In the genomic region with DNA sequence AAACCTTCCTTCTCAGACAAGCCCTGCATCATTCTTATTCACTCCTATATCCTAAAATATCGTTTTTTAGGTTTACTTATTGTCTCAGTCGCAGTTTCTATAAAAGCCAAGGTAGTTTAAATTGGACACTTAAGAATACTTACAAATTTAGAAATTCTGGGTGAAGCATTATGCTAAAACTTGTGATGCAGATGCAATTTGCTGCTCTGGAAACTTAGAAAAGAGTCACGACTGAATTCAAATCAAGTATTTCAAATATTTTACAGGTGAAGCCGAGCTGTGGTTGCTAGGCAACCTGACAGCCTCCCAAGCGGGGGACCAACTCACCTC, we compare ENCODE assay signal across 8 mouse cellular contexts. TPM values are rescaled to one million over a fixed set of nuclear protein-coding genes. Genes with fewer than 3 reads are reported as not detected.
A peak's percentile ranks its signal among the peaks of the same experiment; 100 is the strongest.
DNase-seq lines count a peak whose midpoint lies in the region; ATAC-seq and TF ChIP-seq lines count a peak whose summit lies in the region.

No protein-coding gene starts in this region.

- intact Hi-C loops in heart, postnatal 10 days (cut with DNase I) = loop anchor here (5.0 kb wide), 1 partner anchor 103 kb away; a partner anchor contains a TSS

- dilution Hi-C loops in CH12.LX (cut with MboI; ENCODE audit: extremely low pct_ligation_motif_present, extremely low pct_unique_long_range_greater_than_20kb, low sequenced_read_pairs) = no loop called here

- DNase-seq in heart, postnatal 10 days = no peak
- no peak for DNase-seq in CH12.LX (ENCODE audit: extremely low read depth)
- DNase-seq in liver, embryonic 14.5 days (ENCODE audit: low read depth in 3 of 3, low spot score in 3 of 3) = no peak
- DNase-seq in adrenal gland, adult (ENCODE audit: inconsistent age in 2 of 2, low spot score in 1 of 2) = no peak
- no peak for DNase-seq in right cerebral cortex, postnatal 14 days
- DNase-seq in adrenal gland, postnatal 25 days = no peak

- no peaks in the 10 kb centered on the region for H3K9me3 ChIP-seq in heart, embryonic 11.5 days (replicated peaks; ENCODE audit: control insufficient read depth, low read length)
- no peaks in the 10 kb centered on the region for H3K9me3 ChIP-seq in CH12.LX (replicated peaks; ENCODE audit: low read length)
- no peaks in the 10 kb centered on the region for H3K9me3 ChIP-seq in forebrain, embryonic 15.5 days
- no peaks in the 10 kb centered on the region for H3K9me3 ChIP-seq in liver, embryonic 14.5 days (ENCODE audit: control insufficient read depth, low read length)

- in situ Hi-C loops in CH12.LX (cut with MboI; ENCODE audit: low pct_ligation_motif_present, low pct_unique_long_range_greater_than_20kb, low sequenced_read_pairs) = no loop called here

- H3K36me3 ChIP-seq in heart, embryonic 11.5 days (ENCODE audit: control insufficient read depth, insufficient read depth, low read length) = no peaks in the 10 kb centered on the region
- no peaks in the 10 kb centered on the region for H3K36me3 ChIP-seq in CH12.LX (replicated peaks in 1 of 2; ENCODE audit: control insufficient read depth in 1 of 2, insufficient read depth in 1 of 2, low read length in 1 of 2)
- H3K36me3 ChIP-seq in forebrain, embryonic 15.5 days = no peaks in the 10 kb centered on the region
- H3K36me3 ChIP-seq in liver, embryonic 14.5 days (replicated peaks; ENCODE audit: control insufficient read depth, insufficient read depth, low read depth) = no peaks in the 10 kb centered on the region

- no peak for TF ChIP-seq POLR2A in CH12.LX (IDR thresholded peaks at IDR 0.05; ENCODE audit: low read depth, low read length)

- peak overlapping the region; percentile 94 for H3K4me3 ChIP-seq in heart, embryonic 11.5 days (ENCODE audit: low read depth, low read length)
- peak overlapping the region in 2 of 3 experiments; percentile 95 to 97 for H3K4me3 ChIP-seq in CH12.LX (replicated peaks in 1 of 3; ENCODE audit: low read depth in 2 of 3, low read length in 2 of 3, poor library complexity in 1 of 3)
- H3K4me3 ChIP-seq in forebrain, embryonic 15.5 days = peak overlapping the region; percentile 93
- peak overlapping the region; percentile 48 to 69 for H3K4me3 ChIP-seq in liver, embryonic 14.5 days (ENCODE audit: insufficient read depth in 1 of 2, low read depth in 2 of 2, low read length in 2 of 2)

- peak overlapping the region; percentile 48 for H3K4me2 ChIP-seq in heart, embryonic 11.5 days
- no peak overlapping the region for H3K4me2 ChIP-seq in CH12.LX (ENCODE audit: insufficient read depth, low read depth, poor library complexity, severe bottlenecking)
- H3K4me2 ChIP-seq in forebrain, embryonic 15.5 days (replicated peaks) = peak overlapping the region; percentile 45
- H3K4me2 ChIP-seq in liver, embryonic 14.5 days (ENCODE audit: low read depth) = peak overlapping the region; percentile 82

- 15% methylated on average over 5 of the region's 5 CpGs for WGBS in heart, embryonic 11.5 days (ENCODE audit: insufficient replicate concordance)
- WGBS in forebrain, embryonic 15.5 days = 5% methylated on average over 5 of the region's 5 CpGs
- WGBS in liver, embryonic 14.5 days (ENCODE audit: insufficient replicate concordance) = 12% methylated on average over 5 of the region's 5 CpGs

- no peak for ATAC-seq in heart, embryonic 11.5 days (replicated peaks; ENCODE audit: insufficient number of reproducible peaks, low FRiP score, low TSS enrichment)
- ATAC-seq in forebrain, embryonic 15.5 days (replicated peaks) = no peak
- no peak for ATAC-seq in liver, embryonic 14.5 days (ENCODE audit: insufficient read depth)

- peaks cover 8% of the 10 kb centered on the region; the same call in 1 of the 2 replicates for H3K4me1 ChIP-seq in heart, embryonic 11.5 days (ENCODE audit: control insufficient read depth, insufficient read depth, low read length)
- H3K4me1 ChIP-seq in CH12.LX (ENCODE audit: control insufficient read depth in 1 of 2, insufficient read depth in 2 of 2) = peaks cover 11 to 36% of the 10 kb centered on the region in 2 experiments; a peak in 3 of 4 replicates
- H3K4me1 ChIP-seq in forebrain, embryonic 15.5 days = peaks cover 46% of the 10 kb centered on the region
- H3K4me1 ChIP-seq in liver, embryonic 14.5 days (replicated peaks; ENCODE audit: control insufficient read depth in 2 of 2, insufficient read depth in 2 of 2, low read length in 1 of 2) = peaks cover 4 to 11% of the 10 kb centered on the region in 2 experiments

- TF ChIP-seq RAD21 in CH12.LX (IDR thresholded peaks at IDR 0.05; ENCODE audit: low read depth, low read length) = no peak

- no peaks in the 10 kb centered on the region for H3K27me3 ChIP-seq in heart, embryonic 11.5 days (ENCODE audit: control insufficient read depth, insufficient read depth, low read length)
- no peaks in the 10 kb centered on the region for H3K27me3 ChIP-seq in CH12.LX (replicated peaks)
- no peaks in the 10 kb centered on the region for H3K27me3 ChIP-seq in forebrain, embryonic 15.5 days
- H3K27me3 ChIP-seq in liver, embryonic 14.5 days (ENCODE audit: control insufficient read depth, insufficient read depth, low read length) = no peaks in the 10 kb centered on the region

- no peak for TF ChIP-seq EP300 in CH12.LX (IDR thresholded peaks at IDR 0.05; ENCODE audit: low read length)
- no peak for TF ChIP-seq EP300 in liver, embryonic 14.5 days (IDR thresholded peaks at IDR 0.05; ENCODE audit: low read depth)

- no peak for TF ChIP-seq CTCF in CH12.LX (conservative IDR thresholded peaks at IDR 0.05 in 1 of 2, IDR thresholded peaks at IDR 0.05 in 1 of 2; ENCODE audit: low read depth in 2 of 2, low read length in 2 of 2)
- no peak for TF ChIP-seq CTCF in liver, embryonic 14.5 days (IDR thresholded peaks at IDR 0.05; ENCODE audit: low read depth)

- peaks cover 39% of the 10 kb centered on the region for H3K79me2 ChIP-seq in CH12.LX (replicated peaks; ENCODE audit: control insufficient read depth, extremely low read depth, insufficient read depth, poor library complexity, severe bottlenecking)

- no peak overlapping the region for H3K9ac ChIP-seq in heart, embryonic 11.5 days (ENCODE audit: low read depth, low read length)
- H3K9ac ChIP-seq in CH12.LX (ENCODE audit: insufficient read depth, low read depth) = no peak overlapping the region; the same call in 1 of the 2 replicates
- H3K9ac ChIP-seq in forebrain, embryonic 15.5 days (replicated peaks) = peak overlapping the region; percentile 33
- no peak overlapping the region for H3K9ac ChIP-seq in liver, embryonic 14.5 days (replicated peaks)

- no peak overlapping the region for H3K27ac ChIP-seq in heart, embryonic 11.5 days (ENCODE audit: low read depth, low read length)
- no peak overlapping the region for H3K27ac ChIP-seq in CH12.LX (ENCODE audit: insufficient read depth, low read depth)
- peak overlapping the region; percentile 99 for H3K27ac ChIP-seq in forebrain, embryonic 15.5 days (replicated peaks)
- H3K27ac ChIP-seq in liver, embryonic 14.5 days = no peak overlapping the region

TF ChIP-seq in CH12.LX, 34 proteins besides CTCF, POLR2A, EP300 and RAD21:
- TF ChIP-seq HCFC1 (IDR thresholded peaks at IDR 0.05; ENCODE audit: low read depth, low read length) (no peak), SIN3A (IDR thresholded peaks at IDR 0.05; ENCODE audit: low read length) (peak; percentile 83; the same call in 1 of the 2 replicates), MXI1 (IDR thresholded peaks at IDR 0.05; ENCODE audit: low read depth, low read length) (0 out of 2 replicates have a peak, but pooled peaks have one; percentile 24)

RNA-seq across cellular contexts. Expression of a gene that starts 0.5 kb away (rescaled TPM):
- polyA plus RNA-seq in heart, embryonic 11.5 days (2014; fragmentation: Nextera tagmentation; extraction: Ambion mirVana) = 102 and 124 TPM in 2 replicates
- total RNA-seq in heart, postnatal 10 days (2021) = 10 to 100 TPM; 71.1 to 73.3 TPM
- total RNA-seq in CH12.LX (2012; rRNA removed) (57.6 and 61.2 TPM in 2 replicates), CH12.LX (2014; rRNA removed) (175 and 225 TPM in 2 replicates)
- polyA plus RNA-seq in CH12.LX (2012; ENCODE audit: insufficient read length, low read depth) = 105 and 119 TPM in 2 replicates
- polyA plus RNA-seq in forebrain, embryonic 15.5 days (2015; fragmentation: Nextera tagmentation; extraction: Ambion mirVana) = 367 and 395 TPM in 2 replicates
- 55.0 and 76.5 TPM in 2 replicates for polyA plus RNA-seq in liver, embryonic 14.5 days (2012; rRNA removed)
- polyA plus RNA-seq in liver, embryonic 14.5 days (2014; fragmentation: Nextera tagmentation; extraction: Ambion mirVana) = 110 and 137 TPM in 2 replicates
- 548 and 767 TPM in 2 replicates for total RNA-seq in adrenal gland, postnatal 25 days (2021)
